In the genomic region with DNA sequence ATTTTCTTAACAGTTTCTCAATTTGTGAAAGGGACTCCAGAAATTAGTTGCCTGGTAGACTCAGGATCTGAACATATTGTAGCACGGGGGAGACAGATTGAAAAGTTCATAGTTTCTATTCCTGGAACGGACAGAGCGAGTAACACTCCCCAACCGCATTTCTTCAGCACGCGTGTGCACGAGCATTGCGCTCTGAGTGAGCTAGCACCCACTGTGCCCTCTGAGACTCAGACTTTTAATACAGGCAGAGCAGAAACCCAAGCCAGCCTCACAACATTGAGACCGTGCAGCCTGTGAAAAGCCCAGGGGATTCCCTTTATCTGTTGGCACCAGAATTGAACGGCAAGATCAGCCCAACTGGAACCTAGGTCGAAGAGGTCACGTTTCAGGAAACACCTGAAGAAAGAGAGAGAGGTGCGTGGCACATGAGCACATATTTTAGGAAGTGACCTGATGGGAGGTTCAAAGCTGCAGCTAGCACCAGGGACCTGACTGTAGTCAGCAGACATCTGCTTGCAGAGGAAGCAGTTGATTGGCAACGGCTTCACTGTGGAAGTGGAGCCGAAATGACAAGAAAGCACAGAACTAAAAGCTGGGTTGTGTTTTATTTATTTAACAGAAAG, we compare ENCODE assay signal across 12 mouse cellular contexts.
DNase-seq lines count a peak whose midpoint lies in the region.
"Had no signal": no experiment of that assay in that cellular context is flagged by ENCODE, and none has a peak within 500 bp of the region (broad histone marks: within the 10 kb centered on the region; RNA-seq: fewer than 3 reads in every experiment).

No protein-coding gene starts in this region.

- peak; percentile 15 for DNase-seq in kidney, postnatal 14 days
- no peak for DNase-seq in kidney, adult 8-10 months
- peak; percentile 70 for DNase-seq in Muller cell, postnatal 12 days (ENCODE audit: inconsistent ontology term)
- DNase-seq in induced T-regulatory cell, adult 2 months (ENCODE audit: low read depth), result peak; percentile 2
- peak; percentile 43 for DNase-seq in thymus, postnatal 0 days (ENCODE audit: low spot score)
- DNase-seq in cerebellum, adult 11 months, result no peak
- DNase-seq in testis, postnatal 10 days (ENCODE audit: low spot score), result no peak
- no peak for DNase-seq in adipocyte (ENCODE audit: low spot score)
- DNase-seq: cerebellum, adult 8-10 months; kidney, postnatal 4 days; lung, postnatal 4 days; right cerebral cortex, postnatal 25 days had no signal

Comparison
In these comparisons a context has a peak if more than half of its experiments do, and no peak if none do; other contexts are left out.
1. DNase-seq: peak in kidney, postnatal 14 days (single experiment), Muller cell, postnatal 12 days (single experiment), induced T-regulatory cell, adult 2 months (single experiment) and thymus, postnatal 0 days (single experiment); none in kidney, adult 8-10 months (0 of 2), cerebellum, adult 11 months (single experiment), testis, postnatal 10 days (single experiment) and adipocyte (single experiment).